Mouse (Mus musculus): ENCODE measurements around the gene Tox3. TPM values are rescaled to one million over a fixed set of nuclear protein-coding genes. Genes with fewer than 3 reads are reported as not detected.

Gene Tox3
- total RNA-seq, 2 experiments from 2014 or later = 0.33 to 0.40 TPM

GRCm38 (mm10) chr8:90346138-90346879 lies 1.8 kb downstream of the Tox3 start:
- intact Hi-C loops (cut with DNase I; ENCODE audit: low total_unique reads) = no loop called here
- no peak for DNase-seq

- no peak for DNase-seq
- intact Hi-C loops (cut with DNase I; ENCODE audit: low total_unique reads) = no loop called here
Measured at GRCm38 (mm10) chr8:90330377-90331285, 17.5 kb downstream of the Tox3 start.

- intact Hi-C loops (cut with DNase I; ENCODE audit: low total_unique reads) = no loop called here
- no peak for DNase-seq
Measured at GRCm38 (mm10) chr8:90323824-90324223, 24.3 kb downstream of the Tox3 start.

GRCm38 (mm10) chr8:90322701-90323439 lies 25.3 kb downstream of the Tox3 start:
- intact Hi-C loops (cut with DNase I; ENCODE audit: low total_unique reads) = no loop called here

GRCm38 (mm10) chr8:90321255-90321654 lies 26.9 kb downstream of the Tox3 start:
- intact Hi-C loops (cut with DNase I; ENCODE audit: low total_unique reads) = no loop called here
- DNase-seq = no peak

More at GRCm38 (mm10) chr8:90322701-90323439, 25.3 kb downstream of the Tox3 start:
- no peak for DNase-seq

GRCm38 (mm10) chr8:90314312-90314711 lies 33.8 kb downstream of the Tox3 start:
- no peak for DNase-seq
- intact Hi-C loops (cut with DNase I; ENCODE audit: low total_unique reads) = no loop called here

GRCm38 (mm10) chr8:90302951-90303350 lies 45.2 kb downstream of the Tox3 start:
- DNase-seq = no peak
- intact Hi-C loops (cut with DNase I; ENCODE audit: low total_unique reads) = no loop called here

GRCm38 (mm10) chr8:90302252-90302651 lies 45.9 kb downstream of the Tox3 start:
- intact Hi-C loops (cut with DNase I; ENCODE audit: low total_unique reads) = no loop called here
- DNase-seq = no peak

- DNase-seq = no peak
- intact Hi-C loops (cut with DNase I; ENCODE audit: low total_unique reads) = no loop called here
Measured at GRCm38 (mm10) chr8:90301543-90301942, 46.6 kb downstream of the Tox3 start.

- no peak for DNase-seq
- intact Hi-C loops (cut with DNase I; ENCODE audit: low total_unique reads) = no loop called here
Measured at GRCm38 (mm10) chr8:90300973-90301372, 47.2 kb downstream of the Tox3 start.

- no peak for DNase-seq
- intact Hi-C loops (cut with DNase I; ENCODE audit: low total_unique reads) = no loop called here
Measured at GRCm38 (mm10) chr8:90294061-90294460, 54.1 kb downstream of the Tox3 start.

- no peak for DNase-seq
- intact Hi-C loops (cut with DNase I; ENCODE audit: low total_unique reads) = no loop called here
Measured at GRCm38 (mm10) chr8:90290811-90291210, 57.3 kb downstream of the Tox3 start.

GRCm38 (mm10) chr8:90276722-90277121 lies 71.4 kb downstream of the Tox3 start:
- no peak for DNase-seq
- intact Hi-C loops (cut with DNase I; ENCODE audit: low total_unique reads) = no loop called here

GRCm38 (mm10) chr8:90273182-90273581 lies 75.0 kb downstream of the Tox3 start:
- DNase-seq = no peak
- intact Hi-C loops (cut with DNase I; ENCODE audit: low total_unique reads) = no loop called here

- intact Hi-C loops (cut with DNase I; ENCODE audit: low total_unique reads) = no loop called here
- DNase-seq = no peak
Measured at GRCm38 (mm10) chr8:90271920-90272319, 76.2 kb downstream of the Tox3 start.

- intact Hi-C loops (cut with DNase I; ENCODE audit: low total_unique reads) = no loop called here
- no peak for DNase-seq
Measured at GRCm38 (mm10) chr8:90267698-90268256, 80.4 kb downstream of the Tox3 start.

GRCm38 (mm10) chr8:90266986-90267385 lies 81.2 kb downstream of the Tox3 start:
- no peak for DNase-seq
- intact Hi-C loops (cut with DNase I; ENCODE audit: low total_unique reads) = no loop called here

GRCm38 (mm10) chr8:90266239-90266638 lies 81.9 kb downstream of the Tox3 start:
- DNase-seq = no peak
- intact Hi-C loops (cut with DNase I; ENCODE audit: low total_unique reads) = no loop called here

- no peak for DNase-seq
Measured at GRCm38 (mm10) chr8:90254158-90254867, 93.8 kb downstream of the Tox3 start.

More at GRCm38 (mm10) chr8:90254158-90254867, 93.8 kb downstream of the Tox3 start:
- intact Hi-C loops (cut with DNase I; ENCODE audit: low total_unique reads) = no loop called here
